Mouse (Mus musculus) erythroblast, embryonic 14.5 days (primary cell): ENCODE data around the gene Wwp2. TPM values are rescaled to one million over a fixed set of nuclear protein-coding genes. Genes with fewer than 3 reads are reported as not detected.

Experiments
- H3K27me3 ChIP-seq: 2 replicates; pipeline ENCODE4 v1.6.1; 2012; ENCODE audit warnings: inconsistent platforms; ENCODE audit not compliant: control insufficient read depth
- H3K36me3 ChIP-seq: 2 replicates; pipeline ENCODE4 v1.6.1; 2012; ENCODE audit warnings: mild to moderate bottlenecking, inconsistent platforms; ENCODE audit not compliant: control insufficient read depth
- H3K4me1 ChIP-seq: 2 replicates; pipeline ENCODE4 v1.6.1; 2012; ENCODE audit warnings: inconsistent platforms; ENCODE audit not compliant: control insufficient read depth
- H3K4me3 ChIP-seq: replicated peaks from 2 replicates; pipeline ENCODE3; 2012; ENCODE audit warnings: moderate library complexity, mild to moderate bottlenecking, inconsistent platforms
- H3K9me3 ChIP-seq: 2 replicates; pipeline ENCODE4 v1.6.1; 2012; ENCODE audit warnings: low read length, inconsistent platforms, mixed read lengths; ENCODE audit not compliant: control insufficient read depth
- GATA1 ChIP-seq: IDR thresholded peaks from 2 replicates; pipeline ENCODE4 v1.6.1; 2012; ENCODE audit warnings: low read length, inconsistent platforms, mixed read lengths
- TAL1 ChIP-seq: IDR thresholded peaks from 3 replicates; pipeline ENCODE4 v1.6.1; 2012; ENCODE audit warnings: low read length, inconsistent platforms, mixed read lengths
- polyA plus RNA-seq: library from polyadenylated mRNA; stranded (reverse); fragments of >175 nt; gene quantifications from 2 replicates; pipeline ENCODE4 v1.2.3, GENCODE M21; 2012

Wwp2 gene
- polyA plus RNA-seq, 1 experiment: 11.3 TPM

GRCm38 (mm10) chr8:107495425-107495824 is 59.3 kb downstream of the Wwp2 start:
- H3K27me3 ChIP-seq: no peaks in the 10 kb centered on the region
- H3K9me3 ChIP-seq: no peaks in the 10 kb centered on the region
- no peak overlapping the region for H3K4me3 ChIP-seq
- H3K36me3 ChIP-seq: peaks cover 37% of the 10 kb centered on the region
- H3K4me1 ChIP-seq: peaks cover 2% of the 10 kb centered on the region; the same call in 1 of the 2 replicates
- TF ChIP-seq GATA1 (no peak), TAL1 (no peak)

- Histone ChIP-seq H3K27me3 (no peaks in the 10 kb centered on the region), H3K4me3 (no peak overlapping the region), H3K9me3 (no peaks in the 10 kb centered on the region), H3K4me1 (peaks cover 4% of the 10 kb centered on the region), H3K36me3 (peaks cover 23% of the 10 kb centered on the region)
- TF ChIP-seq GATA1 (no peak), TAL1 (no peak)
Observed at GRCm38 (mm10) chr8:107497708-107498107, 61.5 kb downstream of the Wwp2 start.

GRCm38 (mm10) chr8:107498390-107498789 is 62.2 kb downstream of the Wwp2 start:
- TF ChIP-seq GATA1 (no peak), TAL1 (no peak)
- H3K9me3 ChIP-seq: no peaks in the 10 kb centered on the region
- peaks cover 9% of the 10 kb centered on the region for H3K4me1 ChIP-seq
- no peak overlapping the region for H3K4me3 ChIP-seq
- peaks cover 20% of the 10 kb centered on the region for H3K36me3 ChIP-seq
- no peaks in the 10 kb centered on the region for H3K27me3 ChIP-seq

- Histone ChIP-seq H3K27me3 (no peaks in the 10 kb centered on the region), H3K4me3 (no peak overlapping the region), H3K36me3 (peaks cover 17% of the 10 kb centered on the region), H3K4me1 (peaks cover 13% of the 10 kb centered on the region), H3K9me3 (no peaks in the 10 kb centered on the region)
- TF ChIP-seq GATA1: no peak
- no peak for TF ChIP-seq TAL1
Observed at GRCm38 (mm10) chr8:107498806-107499205, 62.6 kb downstream of the Wwp2 start.

- Histone ChIP-seq H3K27me3 (no peaks in the 10 kb centered on the region), H3K4me1 (peaks cover 16% of the 10 kb centered on the region), H3K4me3 (no peak overlapping the region), H3K36me3 (peaks cover 19% of the 10 kb centered on the region), H3K9me3 (no peaks in the 10 kb centered on the region)
- no peak for TF ChIP-seq TAL1
- no peak for TF ChIP-seq GATA1
Observed at GRCm38 (mm10) chr8:107499519-107499918, 63.4 kb downstream of the Wwp2 start.

- no peak overlapping the region for H3K4me3 ChIP-seq
- no peaks in the 10 kb centered on the region for H3K9me3 ChIP-seq
- H3K27me3 ChIP-seq: no peaks in the 10 kb centered on the region
- TF ChIP-seq TAL1: no peak
- peaks cover 38% of the 10 kb centered on the region for H3K36me3 ChIP-seq
- H3K4me1 ChIP-seq: peaks cover 16% of the 10 kb centered on the region
Observed at GRCm38 (mm10) chr8:107502407-107502806, 66.2 kb downstream of the Wwp2 start.

GRCm38 (mm10) chr8:107502922-107503321 is 66.8 kb downstream of the Wwp2 start:
- Histone ChIP-seq H3K9me3 (no peaks in the 10 kb centered on the region), H3K27me3 (no peaks in the 10 kb centered on the region), H3K4me1 (peaks cover 16% of the 10 kb centered on the region), H3K36me3 (peaks cover 42% of the 10 kb centered on the region), H3K4me3 (no peak overlapping the region)
- TF ChIP-seq GATA1 (no peak), TAL1 (no peak)

- no peak for TF ChIP-seq TAL1
- no peak for TF ChIP-seq GATA1
- Histone ChIP-seq H3K9me3 (no peaks in the 10 kb centered on the region), H3K4me1 (peaks cover 16% of the 10 kb centered on the region), H3K27me3 (no peaks in the 10 kb centered on the region), H3K4me3 (no peak overlapping the region), H3K36me3 (peaks cover 43% of the 10 kb centered on the region)
Observed at GRCm38 (mm10) chr8:107503354-107503753, 67.2 kb downstream of the Wwp2 start.

GRCm38 (mm10) chr8:107504239-107504985 is 68.2 kb downstream of the Wwp2 start:
- H3K9me3 ChIP-seq: no peaks in the 10 kb centered on the region
- peaks cover 45% of the 10 kb centered on the region for H3K36me3 ChIP-seq
- no peak for TF ChIP-seq GATA1
- no peak for TF ChIP-seq TAL1
- peaks cover 16% of the 10 kb centered on the region for H3K4me1 ChIP-seq
- no peaks in the 10 kb centered on the region for H3K27me3 ChIP-seq
- H3K4me3 ChIP-seq: no peak overlapping the region

GRCm38 (mm10) chr8:107505271-107505670 is 69.1 kb downstream of the Wwp2 start:
- Histone ChIP-seq H3K4me3 (no peak overlapping the region), H3K36me3 (peaks cover 47% of the 10 kb centered on the region), H3K27me3 (no peaks in the 10 kb centered on the region), H3K9me3 (no peaks in the 10 kb centered on the region), H3K4me1 (peaks cover 18% of the 10 kb centered on the region)
- TF ChIP-seq GATA1 (no peak), TAL1 (no peak)
